Mouse (Mus musculus) urinary bladder, postnatal 36 days (tissue): ENCODE data around the gene Hist1h2bh.

Experiments
- DNase-seq, 2 experiments: peaks; one replicate each; pipeline ENCODE4 v3.0.0; 2022; ENCODE audit warnings: low spot score in 2 of 2, mixed read lengths in 1 of 2

Gene Hist1h2bh

GRCm38 (mm10) chr13:23506351-23506750 lies 36.8 kb downstream of the Hist1h2bh start:
- DNase-seq: no peak

GRCm38 (mm10) chr13:23505662-23506345 lies 37.4 kb downstream of the Hist1h2bh start:
- no peak for DNase-seq

- peak; percentile 15 to 17 for DNase-seq
These were observed 39.4 kb downstream of the Hist1h2bh start for GRCm38 (mm10) chr13:23503797-23504196.

- DNase-seq: no peak
These were observed 40.3 kb downstream of the Hist1h2bh start for GRCm38 (mm10) chr13:23502916-23503315.

GRCm38 (mm10) chr13:23502031-23502567 lies 41.1 kb downstream of the Hist1h2bh start:
- no peak for DNase-seq

- no peak for DNase-seq
These were observed 41.7 kb downstream of the Hist1h2bh start for GRCm38 (mm10) chr13:23501511-23501910.

- DNase-seq: no peak
These were observed 42.6 kb downstream of the Hist1h2bh start for GRCm38 (mm10) chr13:23500424-23501200.

GRCm38 (mm10) chr13:23499943-23500342 lies 43.2 kb downstream of the Hist1h2bh start:
- no peak for DNase-seq

- no peak for DNase-seq
These were observed 44.5 kb downstream of the Hist1h2bh start for GRCm38 (mm10) chr13:23498653-23499052.

GRCm38 (mm10) chr13:23497656-23498321 lies 45.4 kb downstream of the Hist1h2bh start:
- no peak for DNase-seq

- no peak for DNase-seq
These were observed 47.7 kb downstream of the Hist1h2bh start for GRCm38 (mm10) chr13:23495526-23495925.

GRCm38 (mm10) chr13:23491990-23492389 lies 51.2 kb downstream of the Hist1h2bh start:
- no peak for DNase-seq
